8 mouse cellular contexts compared by ENCODE assay signal in genomic region chr13:36736619-36736996, GRCm38 (mm10). TPM values are rescaled to one million over a fixed set of nuclear protein-coding genes. Genes with fewer than 3 reads are reported as not detected.
DNase-seq lines count a peak whose midpoint lies in the region; ATAC-seq and TF ChIP-seq lines count a peak whose summit lies in the region.

No protein-coding gene starts in this region.

- H3K4me3 ChIP-seq in heart, embryonic 11.5 days (ENCODE audit: low read depth, low read length), result peak overlapping the region; percentile 54
- peak overlapping the region; percentile 59 to 74 for H3K4me3 ChIP-seq in ES-E14 (ENCODE audit: insufficient read depth in 1 of 2, low read depth in 1 of 2, low read length in 2 of 2, poor library complexity in 1 of 2, severe bottlenecking in 1 of 2)
- peak overlapping the region; percentile 52 for H3K4me3 ChIP-seq in forebrain, embryonic 13.5 days
- H3K4me3 ChIP-seq in liver, embryonic 14.5 days (ENCODE audit: insufficient read depth in 1 of 2, low read depth in 2 of 2, low read length in 2 of 2), result peak overlapping the region; percentile 31 to 32

- H3K4me2 ChIP-seq in heart, embryonic 11.5 days, result peak overlapping the region; percentile 91
- H3K4me2 ChIP-seq in forebrain, embryonic 13.5 days, result peak overlapping the region; percentile 72
- peak overlapping the region; percentile 56 for H3K4me2 ChIP-seq in liver, embryonic 14.5 days (ENCODE audit: low read depth)

- no peak for TF ChIP-seq CTCF in liver, embryonic 14.5 days (IDR thresholded peaks at IDR 0.05; ENCODE audit: low read depth)

- H3K27ac ChIP-seq in heart, embryonic 11.5 days (ENCODE audit: low read depth, low read length), result no peak overlapping the region
- H3K27ac ChIP-seq in ES-E14 (ENCODE audit: insufficient read depth, low read depth, low read length, poor library complexity, severe bottlenecking), result no peak overlapping the region
- peak overlapping the region; percentile 94 for H3K27ac ChIP-seq in forebrain, embryonic 13.5 days
- H3K27ac ChIP-seq in liver, embryonic 14.5 days, result no peak overlapping the region

- 7% methylated on average over 9 of the region's 9 CpGs for WGBS in heart, embryonic 11.5 days (ENCODE audit: insufficient replicate concordance)
- WGBS in forebrain, embryonic 13.5 days, result 5% methylated on average over 9 of the region's 9 CpGs
- 12% methylated on average over 9 of the region's 9 CpGs for WGBS in liver, embryonic 14.5 days (ENCODE audit: insufficient replicate concordance)

- no peaks in the 10 kb centered on the region for H3K9me3 ChIP-seq in heart, embryonic 11.5 days (replicated peaks; ENCODE audit: control insufficient read depth, low read length)
- H3K9me3 ChIP-seq in ES-E14 (ENCODE audit: control insufficient read depth, insufficient read depth, low read depth, low read length), result no peaks in the 10 kb centered on the region
- no peaks in the 10 kb centered on the region for H3K9me3 ChIP-seq in forebrain, embryonic 13.5 days (replicated peaks)
- H3K9me3 ChIP-seq in liver, embryonic 14.5 days (ENCODE audit: control insufficient read depth, low read length), result no peaks in the 10 kb centered on the region

- ATAC-seq in heart, embryonic 11.5 days (replicated peaks; ENCODE audit: insufficient number of reproducible peaks, low FRiP score, low TSS enrichment), result no peak
- peak; percentile 6 for ATAC-seq in forebrain, embryonic 13.5 days
- ATAC-seq in liver, embryonic 14.5 days (ENCODE audit: insufficient read depth), result peak; percentile 8; the same call in 1 of the 2 replicates

- peak overlapping the region; percentile 56 for H3K9ac ChIP-seq in heart, embryonic 11.5 days (ENCODE audit: low read depth, low read length)
- H3K9ac ChIP-seq in ES-E14 (ENCODE audit: insufficient read depth, low read depth, low read length, poor library complexity, severe bottlenecking), result no peak overlapping the region
- H3K9ac ChIP-seq in forebrain, embryonic 13.5 days, result peak overlapping the region; percentile 76
- H3K9ac ChIP-seq in liver, embryonic 14.5 days (replicated peaks), result no peak overlapping the region

- intact Hi-C loops in left cerebral cortex, postnatal 10 days (cut with DNase I), result no loop called here

- DNase-seq in heart, adult 9 months (ENCODE audit: low spot score in 2 of 2), result no peak
- no peak for DNase-seq in ES-E14 (ENCODE audit: low read depth, low spot score)
- DNase-seq in liver, embryonic 14.5 days (ENCODE audit: low read depth in 3 of 3, low spot score in 3 of 3), result no peak
- no peak for DNase-seq in right cerebral cortex, postnatal 14 days
- no peak for DNase-seq in ovary, postnatal 10 days (ENCODE audit: low spot score)
- DNase-seq in left cerebral cortex, postnatal 10 days (ENCODE audit: extremely low spot score in 1 of 2, low spot score in 2 of 2), result no peak

- no peaks in the 10 kb centered on the region for H3K36me3 ChIP-seq in heart, embryonic 11.5 days (ENCODE audit: control insufficient read depth, insufficient read depth, low read length)
- no peaks in the 10 kb centered on the region for H3K36me3 ChIP-seq in ES-E14 (ENCODE audit: control insufficient read depth, insufficient read depth, low read length, poor library complexity, severe bottlenecking)
- H3K36me3 ChIP-seq in forebrain, embryonic 13.5 days (ENCODE audit: poor library complexity, severe bottlenecking), result no peaks in the 10 kb centered on the region
- no peaks in the 10 kb centered on the region for H3K36me3 ChIP-seq in liver, embryonic 14.5 days (replicated peaks; ENCODE audit: control insufficient read depth, insufficient read depth, low read depth)

- peaks cover 34% of the 10 kb centered on the region for H3K27me3 ChIP-seq in heart, embryonic 11.5 days (ENCODE audit: control insufficient read depth, insufficient read depth, low read length)
- H3K27me3 ChIP-seq in forebrain, embryonic 13.5 days, result peaks cover 21% of the 10 kb centered on the region
- H3K27me3 ChIP-seq in liver, embryonic 14.5 days (ENCODE audit: control insufficient read depth, insufficient read depth, low read length), result peaks cover 53% of the 10 kb centered on the region

- peaks cover 4% of the 10 kb centered on the region; the same call in 1 of the 2 replicates for H3K4me1 ChIP-seq in heart, embryonic 11.5 days (ENCODE audit: control insufficient read depth, insufficient read depth, low read length)
- peaks cover 0 to 1% of the 10 kb centered on the region in 2 experiments; a peak in 1 of 4 replicates for H3K4me1 ChIP-seq in ES-E14 (ENCODE audit: control insufficient read depth in 2 of 2, insufficient read depth in 2 of 2, low read length in 2 of 2, poor library complexity in 1 of 2)
- H3K4me1 ChIP-seq in forebrain, embryonic 13.5 days, result peaks cover 22% of the 10 kb centered on the region
- H3K4me1 ChIP-seq in liver, embryonic 14.5 days (replicated peaks; ENCODE audit: control insufficient read depth in 2 of 2, insufficient read depth in 2 of 2, low read length in 1 of 2), result no peaks in the 10 kb centered on the region; a peak in 1 of 4 replicates

- in situ Hi-C loops in ES-E14 (cut with MboI; ENCODE audit: low sequenced_read_pairs in 2 of 2, unreplicated experiment in 2 of 2), result no loop called here

- no peak for TF ChIP-seq EP300 in liver, embryonic 14.5 days (IDR thresholded peaks at IDR 0.05; ENCODE audit: low read depth)

TF ChIP-seq in ES-E14, 5 proteins besides CTCF, POLR2A, EP300 and RAD21:
- TF ChIP-seq ZNF384 (IDR thresholded peaks at IDR 0.05; ENCODE audit: low read depth, low read length), result no peak
- no peak for TF ChIP-seq ZC3H11A (IDR thresholded peaks at IDR 0.05; ENCODE audit: borderline replicate concordance, low read depth, low read length)
- TF ChIP-seq MAFK (IDR thresholded peaks at IDR 0.05; ENCODE audit: insufficient read depth, low read depth, low read length), result no peak
- no peak for TF ChIP-seq HCFC1 (IDR thresholded peaks at IDR 0.05; ENCODE audit: borderline replicate concordance, insufficient read depth, low read length)
- no peak for TF ChIP-seq CHD2 (IDR thresholded peaks at IDR 0.05; ENCODE audit: low read depth, low read length)

RNA-seq across cellular contexts. Expression of gene Nrn1, which starts 1.7 kb away (rescaled TPM):
- 8.8 and 9.5 TPM in 2 replicates for polyA plus RNA-seq in heart, embryonic 11.5 days (2014; fragmentation: Nextera tagmentation; extraction: Ambion mirVana)
- total RNA-seq in ES-E14 (2012; rRNA removed), result 0.27 TPM in 1 of 2 replicates, not detected in the other
- 48.9 and 49.9 TPM in 2 replicates for polyA plus RNA-seq in forebrain, embryonic 13.5 days (2015; fragmentation: Nextera tagmentation; extraction: Ambion mirVana)
- 17.6 and 19.6 TPM in 2 replicates for polyA plus RNA-seq in liver, embryonic 14.5 days (2012; rRNA removed)
- polyA plus RNA-seq in liver, embryonic 14.5 days (2014; fragmentation: Nextera tagmentation; extraction: Ambion mirVana), result 32.3 TPM in 2 replicates
- 100 to 1,000 TPM in 1 of 2 experiments, 10 to 100 TPM in 1; 90.4 to 112 TPM for total RNA-seq in left cerebral cortex, postnatal 10 days (2021)

Comparison
In these comparisons a context has a peak if more than half of its experiments do, and no peak if none do; other contexts are left out.
1. H3K9ac ChIP-seq: peak in heart, embryonic 11.5 days (single experiment) and forebrain, embryonic 13.5 days (single experiment); none in ES-E14 (single experiment) and liver, embryonic 14.5 days (single experiment).
2. Peak in every context shown above with its lines, with median percentiles within 50 percentile points of each other: H3K4me2 ChIP-seq and H3K4me3 ChIP-seq.